Mouse (Mus musculus): Measurements from ENCODE around the gene Ablim1. TPM values are rescaled to one million over a fixed set of nuclear protein-coding genes. Genes with fewer than 3 reads are reported as not detected.

The Ablim1 gene
- total and polyA plus RNA-seq, 2 experiments from 2014 or later, result 50.7 to 81.2 TPM

DNA sequence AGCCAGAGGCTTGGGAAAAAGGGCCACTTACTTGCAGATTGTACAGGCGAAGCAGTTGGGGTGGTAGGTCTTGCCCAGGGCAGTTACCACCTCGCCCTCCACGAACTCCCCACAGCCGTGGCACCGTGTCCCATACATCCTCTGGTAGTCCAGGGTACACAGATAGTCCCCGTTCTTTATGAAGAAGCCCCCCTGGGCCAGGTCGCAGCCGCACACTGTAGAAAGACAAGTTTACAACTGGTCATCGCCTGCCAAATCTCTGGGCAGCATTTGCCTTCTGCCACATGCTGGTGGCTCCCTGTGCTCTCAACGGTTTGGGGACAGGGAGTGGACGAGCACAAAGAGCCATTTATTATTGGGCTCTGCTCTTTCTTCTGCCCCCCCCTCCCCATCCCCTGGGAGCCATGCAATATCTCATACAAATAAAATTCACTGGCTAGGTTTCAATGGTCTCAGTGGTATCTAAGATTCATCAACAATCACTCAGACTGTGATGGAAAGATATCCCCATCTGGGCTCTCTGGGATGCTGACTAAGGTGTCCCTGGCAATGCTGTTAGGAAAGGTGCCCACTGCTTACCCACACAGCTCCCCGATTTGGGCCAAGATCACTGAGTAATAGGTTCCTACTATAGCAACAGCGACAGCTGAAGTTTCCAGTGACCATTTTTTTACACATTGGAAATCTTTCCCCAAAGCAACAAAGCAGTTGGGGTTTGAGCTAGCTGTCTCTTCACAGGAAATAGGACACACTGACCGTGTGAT lies 159.4 kb downstream of the Ablim1 start:
- Histone ChIP-seq H3K4me1 (ENCODE audit: insufficient read depth, low read length) (0 out of 2 replicates have a peak, but pooled peaks cover 6% of the 10 kb centered on the region), H3K4me3 (ENCODE audit: low read depth, low read length) (no peak overlapping the region), H3K36me3 (ENCODE audit: insufficient read depth, low read length) (peaks cover 10% of the 10 kb centered on the region; the same call in 1 of the 2 replicates), H3K9ac (replicated peaks; ENCODE audit: low read length, poor library complexity, severe bottlenecking) (no peak overlapping the region), H3K27me3 (ENCODE audit: insufficient read depth, low read length) (no peaks in the 10 kb centered on the region), H3K9me3 (ENCODE audit: low read length) (no peaks in the 10 kb centered on the region), H3K4me2 (ENCODE audit: low read depth, low read length, poor library complexity, severe bottlenecking) (no peak overlapping the region), H3K27ac (ENCODE audit: low read depth, low read length) (no peak overlapping the region)
- no peak for TF ChIP-seq CTCF (IDR thresholded peaks at IDR 0.05)
- WGBS, result 79% methylated on average over 14 of the region's 14 CpGs
- peak; percentile 29 for DNase-seq (ENCODE audit: low spot score)
- no peak for ATAC-seq (ENCODE audit: low FRiP score)

DNA sequence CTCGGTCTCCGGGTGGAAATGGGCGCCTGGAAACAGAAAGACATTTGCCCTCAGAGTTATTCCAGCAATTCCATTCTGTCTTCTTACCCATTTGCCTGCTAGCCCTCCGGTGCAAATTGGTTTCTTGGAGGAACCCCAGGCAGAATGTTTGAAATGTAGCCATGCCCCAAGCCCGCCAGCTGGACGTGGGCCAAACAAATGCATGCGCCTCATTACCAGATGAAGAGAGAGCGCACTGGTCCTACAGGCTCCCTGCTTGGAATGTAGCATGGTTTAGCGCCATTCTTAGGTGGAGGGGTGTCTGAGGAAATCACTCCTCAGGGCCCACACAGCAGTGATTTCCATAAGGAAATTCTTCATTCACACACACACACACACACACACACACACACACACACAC lies 162.4 kb downstream of the Ablim1 start:
- Histone ChIP-seq H3K9me3 (ENCODE audit: low read length) (no peaks in the 10 kb centered on the region), H3K36me3 (ENCODE audit: insufficient read depth, low read length) (peaks cover 13% of the 10 kb centered on the region; the same call in 1 of the 2 replicates), H3K27ac (ENCODE audit: low read depth, low read length) (no peak overlapping the region), H3K4me1 (ENCODE audit: insufficient read depth, low read length) (0 out of 2 replicates have a peak, but pooled peaks cover 6% of the 10 kb centered on the region), H3K9ac (replicated peaks; ENCODE audit: low read length, poor library complexity, severe bottlenecking) (no peak overlapping the region), H3K27me3 (ENCODE audit: insufficient read depth, low read length) (no peaks in the 10 kb centered on the region), H3K4me2 (ENCODE audit: low read depth, low read length, poor library complexity, severe bottlenecking) (no peak overlapping the region), H3K4me3 (ENCODE audit: low read depth, low read length) (no peak overlapping the region)
- TF ChIP-seq CTCF (IDR thresholded peaks at IDR 0.05), result no peak
- ATAC-seq (ENCODE audit: low FRiP score) (no peak), DNase-seq (ENCODE audit: low spot score) (peak; percentile 84)
- 37% methylated on average over 9 of the region's 9 CpGs for WGBS

GRCm38 (mm10) chr19:57151504-57151903 lies 163.2 kb downstream of the Ablim1 start:
- DNase-seq (ENCODE audit: low spot score), result no peak
- WGBS, result 86% methylated on average over 9 of the region's 9 CpGs
- ATAC-seq (ENCODE audit: low FRiP score), result no peak
- no peaks in the 10 kb centered on the region for H3K9me3 ChIP-seq (ENCODE audit: low read length)
- no peak overlapping the region for H3K4me2 ChIP-seq (ENCODE audit: low read depth, low read length, poor library complexity, severe bottlenecking)
- no peaks in the 10 kb centered on the region for H3K27me3 ChIP-seq (ENCODE audit: insufficient read depth, low read length)
- no peak overlapping the region for H3K27ac ChIP-seq (ENCODE audit: low read depth, low read length)
- H3K9ac ChIP-seq (replicated peaks; ENCODE audit: low read length, poor library complexity, severe bottlenecking), result no peak overlapping the region
- H3K4me1 ChIP-seq (ENCODE audit: insufficient read depth, low read length), result 0 out of 2 replicates have a peak, but pooled peaks cover 6% of the 10 kb centered on the region
- H3K36me3 ChIP-seq (ENCODE audit: insufficient read depth, low read length), result peaks cover 13% of the 10 kb centered on the region; the same call in 1 of the 2 replicates
- no peak for TF ChIP-seq CTCF (IDR thresholded peaks at IDR 0.05)
- no peak overlapping the region for H3K4me3 ChIP-seq (ENCODE audit: low read depth, low read length)

DNA sequence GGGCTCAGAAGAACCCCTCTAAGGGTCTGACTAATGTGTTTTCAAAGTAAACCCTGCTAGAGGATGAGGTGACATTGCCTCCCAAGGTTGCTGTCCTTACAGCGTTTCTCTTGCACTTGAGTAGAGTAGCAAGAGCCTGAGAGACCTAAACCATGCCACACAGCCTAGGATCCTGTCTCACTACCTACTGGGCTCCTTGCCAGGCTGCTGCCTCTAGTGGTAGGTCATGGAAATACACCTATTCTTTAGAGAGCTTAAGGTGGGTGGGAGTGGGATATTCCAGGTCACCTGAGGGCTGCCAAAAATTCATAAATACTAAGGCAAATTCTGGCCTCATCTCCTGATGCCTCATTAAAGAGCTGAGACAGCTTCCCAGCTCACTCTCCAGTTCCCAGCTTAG lies 164.4 kb downstream of the Ablim1 start:
- Histone ChIP-seq H3K36me3 (ENCODE audit: insufficient read depth, low read length) (peaks cover 13% of the 10 kb centered on the region; the same call in 1 of the 2 replicates), H3K9ac (replicated peaks; ENCODE audit: low read length, poor library complexity, severe bottlenecking) (no peak overlapping the region), H3K9me3 (ENCODE audit: low read length) (no peaks in the 10 kb centered on the region), H3K27me3 (ENCODE audit: insufficient read depth, low read length) (no peaks in the 10 kb centered on the region), H3K4me1 (ENCODE audit: insufficient read depth, low read length) (0 out of 2 replicates have a peak, but pooled peaks cover 6% of the 10 kb centered on the region), H3K4me2 (ENCODE audit: low read depth, low read length, poor library complexity, severe bottlenecking) (no peak overlapping the region), H3K4me3 (ENCODE audit: low read depth, low read length) (no peak overlapping the region), H3K27ac (ENCODE audit: low read depth, low read length) (no peak overlapping the region)
- ATAC-seq (ENCODE audit: low FRiP score) (no peak), DNase-seq (ENCODE audit: low spot score) (peak; percentile 52)
- TF ChIP-seq CTCF (IDR thresholded peaks at IDR 0.05), result peak; percentile 79
- WGBS, result 52% methylated on average over 1 of the region's 1 CpGs

DNA sequence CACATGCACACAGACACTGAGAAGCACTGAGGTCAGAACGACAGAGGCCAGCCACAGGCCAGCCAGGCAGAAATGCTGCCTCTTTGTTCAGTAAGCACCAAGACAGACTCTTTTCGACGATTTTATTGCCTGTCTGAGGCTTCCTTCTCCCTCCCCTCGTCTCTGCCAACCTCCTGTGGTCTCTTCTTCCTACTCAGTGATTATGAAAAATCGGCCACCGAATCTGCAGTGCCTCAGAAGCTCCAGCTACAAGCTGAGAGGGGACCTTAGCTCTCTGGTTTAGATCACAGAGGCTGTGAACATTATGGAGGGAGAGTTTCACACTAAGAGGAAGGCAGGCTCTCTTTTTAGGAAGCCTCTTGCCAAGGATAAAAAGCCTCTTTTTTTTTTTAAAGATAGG lies 167.0 kb downstream of the Ablim1 start:
- H3K9ac ChIP-seq (replicated peaks; ENCODE audit: low read length, poor library complexity, severe bottlenecking), result no peak overlapping the region
- H3K4me2 ChIP-seq (ENCODE audit: low read depth, low read length, poor library complexity, severe bottlenecking), result no peak overlapping the region
- no peak overlapping the region for H3K4me3 ChIP-seq (ENCODE audit: low read depth, low read length)
- 7% methylated on average over 6 of the region's 6 CpGs for WGBS
- H3K27ac ChIP-seq (ENCODE audit: low read depth, low read length), result 0 out of 2 replicates have a peak overlapping the region, but pooled peaks have one; percentile 26
- no peak for TF ChIP-seq CTCF (IDR thresholded peaks at IDR 0.05)
- no peaks in the 10 kb centered on the region for H3K9me3 ChIP-seq (ENCODE audit: low read length)
- 0 out of 2 replicates have a peak, but pooled peaks cover 7% of the 10 kb centered on the region for H3K36me3 ChIP-seq (ENCODE audit: insufficient read depth, low read length)
- H3K27me3 ChIP-seq (ENCODE audit: insufficient read depth, low read length), result no peaks in the 10 kb centered on the region
- ATAC-seq (ENCODE audit: low FRiP score) (no peak), DNase-seq (ENCODE audit: low spot score) (peak; percentile 37)
- 0 out of 2 replicates have a peak, but pooled peaks cover 6% of the 10 kb centered on the region for H3K4me1 ChIP-seq (ENCODE audit: insufficient read depth, low read length)

- no peak overlapping the region for H3K27ac ChIP-seq (ENCODE audit: low read depth, low read length)
Observed at GRCm38 (mm10) chr19:57146936-57147335, 167.8 kb downstream of the Ablim1 start.

More at GRCm38 (mm10) chr19:57146936-57147335, 167.8 kb downstream of the Ablim1 start:
- WGBS, result 58% methylated on average over 6 of the region's 6 CpGs
- ATAC-seq (ENCODE audit: low FRiP score), result no peak
- Histone ChIP-seq H3K4me1 (ENCODE audit: insufficient read depth, low read length) (0 out of 2 replicates have a peak, but pooled peaks cover under 1% of the 10 kb centered on the region), H3K9me3 (ENCODE audit: low read length) (no peaks in the 10 kb centered on the region), H3K4me3 (ENCODE audit: low read depth, low read length) (no peak overlapping the region), H3K36me3 (ENCODE audit: insufficient read depth, low read length) (0 out of 2 replicates have a peak, but pooled peaks cover 7% of the 10 kb centered on the region), H3K27me3 (ENCODE audit: insufficient read depth, low read length) (no peaks in the 10 kb centered on the region), H3K4me2 (ENCODE audit: low read depth, low read length, poor library complexity, severe bottlenecking) (no peak overlapping the region), H3K9ac (replicated peaks; ENCODE audit: low read length, poor library complexity, severe bottlenecking) (no peak overlapping the region)
- TF ChIP-seq CTCF (IDR thresholded peaks at IDR 0.05), result no peak
- no peak for DNase-seq (ENCODE audit: low spot score)
